Mouse (Mus musculus) spleen, postnatal 10 days (tissue): ENCODE measurements at regions not wholly inside any gene's neighbourhood (a gene's known extent, or its start where the extent isn't known, plus 50 kb on each side); places are given as distances from the start of the nearest gene placed in this dataset.

Experiments used
- DNase-seq, 2 experiments: peaks; one replicate each; pipeline ENCODE4 v3.0.0; 2021 to 2022; ENCODE audit warnings: low spot score in 2 of 2

DNA sequence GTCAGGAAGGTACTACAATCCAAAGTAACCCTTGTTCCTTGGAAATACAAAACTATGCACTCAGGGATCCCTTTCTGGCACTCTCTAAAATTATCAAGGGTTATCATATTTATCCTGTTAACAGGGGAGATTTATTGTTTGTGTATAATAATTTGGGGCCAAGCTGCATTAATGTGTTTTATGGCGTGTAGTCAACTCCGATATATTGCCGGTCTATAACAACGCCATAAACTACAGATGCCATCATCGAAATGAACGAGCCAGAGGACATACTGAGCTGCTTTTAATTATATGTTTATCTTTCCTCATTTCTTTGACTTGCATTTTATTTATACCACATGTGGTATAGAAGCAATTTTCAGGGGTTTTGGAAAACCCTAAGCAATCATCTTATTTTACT lies 147.2 kb downstream of the Nr2f2 start:
- DNase-seq = no peak

DNA sequence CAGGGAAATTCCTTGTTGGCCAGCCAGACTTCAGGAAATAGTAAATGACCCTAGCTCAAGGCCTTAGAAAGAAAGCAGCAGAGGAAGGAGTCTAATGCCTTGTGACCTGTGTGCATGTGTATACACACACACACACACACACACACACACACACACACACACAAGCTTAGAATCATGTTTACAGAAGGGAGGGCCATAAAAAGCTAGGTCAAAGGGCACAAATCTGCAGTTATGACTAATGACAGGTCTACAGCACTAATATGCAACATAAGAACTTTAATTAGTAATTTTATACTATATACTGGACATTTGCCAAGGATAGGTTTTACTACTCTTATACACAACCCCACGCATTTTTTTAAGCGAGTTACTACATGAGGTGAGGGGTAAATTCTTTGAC lies 149.4 kb downstream of the Nr2f2 start:
- DNase-seq = no peak

DNA sequence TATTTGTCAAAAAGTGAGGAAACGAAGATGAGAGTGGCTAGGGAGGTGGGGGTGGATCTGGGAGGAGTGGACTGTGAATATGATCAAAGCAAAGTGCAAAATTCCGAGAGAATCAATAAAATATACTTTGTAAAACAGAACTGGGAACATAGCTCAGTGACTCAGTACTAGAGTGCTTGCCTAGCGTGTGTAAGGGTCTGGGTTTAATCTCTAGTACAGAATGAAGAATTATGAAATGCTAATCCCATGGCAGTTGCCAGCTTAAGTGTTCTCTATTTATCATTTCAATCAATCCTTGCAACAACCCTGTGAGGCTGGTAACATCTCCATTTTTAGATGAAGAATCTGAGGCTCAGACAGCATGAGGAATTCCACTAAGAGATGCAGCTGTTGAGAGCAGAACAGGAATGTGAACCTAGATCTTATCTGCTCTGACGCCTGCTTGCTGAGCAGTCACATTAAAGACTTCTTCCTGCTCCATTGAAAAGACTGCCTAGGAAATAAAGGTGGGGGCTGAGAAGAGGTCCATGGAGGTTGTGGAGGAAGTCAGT lies 152.5 kb downstream of the Nr2f2 start:
- no peak for DNase-seq

DNA sequence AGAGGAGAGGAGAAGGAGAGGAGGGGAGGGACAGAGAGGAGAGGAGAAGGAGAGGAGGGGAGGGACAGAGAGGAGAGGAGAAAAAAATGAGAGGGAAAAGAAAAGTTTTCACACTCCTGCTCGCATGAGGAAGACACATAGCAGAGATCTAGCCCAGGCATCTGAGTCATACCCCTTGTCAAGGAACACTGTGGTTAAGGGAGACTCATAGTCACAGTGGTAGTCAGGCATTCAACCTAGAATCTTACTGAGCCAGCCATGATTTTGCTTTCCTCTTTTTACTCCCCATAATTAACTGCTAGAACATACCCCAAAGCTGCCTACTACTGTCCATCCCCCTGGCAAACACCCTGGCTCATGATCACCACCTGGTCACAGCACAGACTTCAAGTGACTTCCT lies 160.6 kb downstream of the Nr2f2 start:
- DNase-seq = no peak

DNA sequence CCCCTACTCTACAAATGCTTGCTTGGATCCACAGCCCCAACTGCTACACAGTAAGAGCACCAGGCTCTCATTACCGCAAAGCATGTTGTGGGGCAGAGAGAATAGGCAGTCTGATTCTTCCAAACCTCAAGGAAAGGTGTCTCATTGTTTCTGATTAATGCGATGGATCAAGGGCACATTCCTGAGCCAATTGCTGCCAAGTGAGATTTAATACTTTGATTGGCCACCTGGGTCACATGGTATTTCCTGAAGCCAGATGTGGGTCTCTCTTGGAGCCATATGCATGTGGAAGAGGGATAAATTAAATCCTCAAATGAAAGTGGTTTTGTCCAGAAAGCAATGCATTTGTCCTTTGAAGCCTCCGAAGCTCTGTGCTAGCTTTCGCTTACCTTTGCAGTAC lies 166.3 kb downstream of the Nr2f2 start:
- DNase-seq = no peak

DNA sequence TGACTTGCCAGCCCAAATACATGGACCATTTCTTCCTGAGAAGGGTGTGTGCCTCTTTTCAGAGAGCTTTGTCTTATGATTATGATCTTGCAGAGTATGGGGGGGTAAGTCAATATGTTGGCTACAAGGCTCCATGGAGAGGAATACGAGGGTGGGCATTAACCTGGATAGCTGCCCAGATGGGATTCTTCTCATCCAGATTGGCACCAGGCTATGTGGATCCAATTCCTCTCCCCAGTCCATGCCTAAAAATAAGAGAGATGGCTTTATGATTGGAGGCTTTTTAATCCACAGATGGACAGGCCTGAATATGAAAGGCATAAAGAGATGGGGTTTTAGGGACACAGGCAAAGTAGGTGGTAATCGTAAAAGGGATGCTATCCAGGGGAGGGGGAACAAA lies 187.6 kb downstream of the Nr2f2 start:
- no peak for DNase-seq

DNA sequence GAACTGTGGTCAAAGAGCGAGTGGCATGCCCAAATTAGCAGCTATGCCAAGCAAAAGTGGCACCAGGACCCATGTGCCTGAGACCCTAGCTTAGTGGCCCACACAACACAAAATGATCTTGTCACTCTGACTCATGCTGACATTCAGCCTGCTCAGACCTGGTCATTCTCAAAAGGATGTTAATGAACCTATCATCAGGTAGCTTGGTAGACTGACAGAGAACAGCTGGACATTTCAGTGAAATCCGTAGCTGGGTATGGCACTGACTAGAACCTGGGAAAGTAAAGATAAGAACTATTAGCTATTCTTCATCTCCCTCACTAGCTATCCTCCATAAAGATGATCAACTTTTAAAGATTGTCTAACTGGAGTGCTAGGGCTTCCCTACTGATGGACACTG lies 188.5 kb downstream of the Nr2f2 start:
- no peak for DNase-seq

DNA sequence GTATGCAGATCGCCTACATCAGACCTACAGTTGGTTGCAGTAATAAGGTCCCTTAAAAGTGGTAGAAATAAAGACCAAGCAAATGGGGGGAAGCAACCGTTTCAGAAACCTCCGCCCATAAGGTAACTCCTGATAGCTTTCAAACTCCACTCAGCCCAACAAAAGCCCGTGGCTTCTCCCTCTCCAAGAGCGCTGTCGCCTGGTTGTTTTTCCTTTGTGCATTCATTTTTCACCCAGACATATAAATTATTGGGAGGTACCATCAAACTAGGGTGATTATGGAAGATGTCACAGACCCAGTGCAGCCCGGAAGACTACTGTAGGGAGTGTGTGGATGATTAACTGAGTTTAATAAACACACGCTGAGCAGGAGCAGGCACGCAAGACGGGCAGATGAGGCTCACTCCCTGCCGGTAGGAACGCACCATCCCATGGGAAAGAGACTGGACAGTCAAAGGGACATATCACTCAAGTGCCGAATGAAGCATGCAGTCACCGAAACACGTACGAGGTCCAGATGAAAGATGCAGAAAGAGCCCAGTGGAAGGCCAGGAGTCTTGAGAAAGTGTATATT lies 189.8 kb downstream of the Nr2f2 start:
- DNase-seq = no peak

DNA sequence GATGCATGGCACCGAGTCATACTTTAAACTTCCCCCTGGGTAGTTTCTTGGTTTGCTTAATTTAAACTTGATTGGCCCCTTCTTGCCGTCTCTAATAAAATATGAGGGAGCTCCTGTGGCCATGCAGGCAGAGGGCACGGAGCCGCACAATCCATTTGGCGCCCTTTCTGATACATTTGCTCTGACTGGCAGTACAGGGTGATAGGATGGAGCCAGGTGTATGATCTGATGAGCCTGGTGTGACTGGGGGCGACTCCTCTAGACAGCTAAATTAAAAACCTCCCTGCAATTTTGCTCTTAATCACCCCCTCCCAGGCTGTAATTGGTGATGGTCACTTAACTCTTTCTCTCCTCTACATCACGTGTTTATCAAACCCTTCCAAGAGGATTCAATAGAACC lies 190.4 kb downstream of the Nr2f2 start:
- no peak for DNase-seq

DNA sequence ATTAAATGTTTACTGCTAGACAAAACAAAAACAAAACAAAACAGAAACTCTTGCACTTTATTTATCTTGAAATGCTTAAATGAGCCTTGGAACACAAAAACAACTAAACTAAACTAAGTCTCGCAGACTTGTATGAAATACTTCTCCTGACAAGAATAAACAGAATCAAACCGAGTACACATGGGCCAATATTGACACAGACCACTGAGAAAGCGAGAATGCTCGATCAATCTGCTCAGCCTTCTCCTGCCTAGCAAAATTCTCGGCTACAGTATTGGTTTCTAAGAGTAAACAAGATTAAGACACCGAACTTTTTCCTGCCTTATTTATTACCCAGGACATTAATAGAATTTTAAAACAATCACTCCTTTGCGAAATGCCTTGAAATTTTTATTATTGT lies 194.1 kb downstream of the Nr2f2 start:
- no peak for DNase-seq

DNA sequence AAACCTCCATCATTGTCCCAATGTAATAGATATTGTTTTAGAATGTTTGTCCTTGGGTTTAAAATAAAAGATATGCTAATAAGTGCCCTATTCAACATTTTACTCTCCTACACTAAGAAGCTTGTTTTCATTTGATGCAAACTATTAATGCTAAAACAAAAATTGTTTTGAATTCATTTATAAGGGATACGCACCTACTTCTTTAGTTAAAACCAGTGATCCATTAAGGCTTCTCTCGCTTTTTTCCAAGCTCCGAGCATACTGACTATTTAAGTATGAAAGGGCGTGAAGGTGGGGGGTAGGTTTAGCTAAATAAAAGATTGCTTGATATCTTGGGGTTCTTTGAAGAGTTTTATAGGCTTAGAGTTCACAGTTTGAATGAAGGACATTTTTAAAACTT lies 195.1 kb downstream of the Nr2f2 start:
- no peak for DNase-seq

DNA sequence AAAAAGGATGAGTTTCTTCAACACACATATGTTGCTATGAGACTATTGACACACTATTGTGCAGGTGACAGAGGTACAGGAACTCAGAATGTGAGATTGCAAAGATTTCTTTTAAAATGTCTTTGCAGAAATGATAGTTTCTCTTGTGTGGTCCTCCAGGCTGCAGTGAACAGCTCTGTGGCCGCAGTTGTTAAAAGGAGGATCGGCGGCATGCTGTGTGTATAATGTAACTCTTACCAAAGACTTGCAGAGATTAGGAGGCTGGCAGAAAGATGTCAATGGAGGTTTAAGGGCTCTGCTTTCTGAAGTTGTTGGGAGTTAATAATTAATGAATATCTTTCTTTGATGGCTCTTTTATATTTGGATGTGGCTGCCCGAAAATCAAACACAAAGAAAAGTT lies 198.5 kb downstream of the Nr2f2 start:
- DNase-seq = no peak

DNA sequence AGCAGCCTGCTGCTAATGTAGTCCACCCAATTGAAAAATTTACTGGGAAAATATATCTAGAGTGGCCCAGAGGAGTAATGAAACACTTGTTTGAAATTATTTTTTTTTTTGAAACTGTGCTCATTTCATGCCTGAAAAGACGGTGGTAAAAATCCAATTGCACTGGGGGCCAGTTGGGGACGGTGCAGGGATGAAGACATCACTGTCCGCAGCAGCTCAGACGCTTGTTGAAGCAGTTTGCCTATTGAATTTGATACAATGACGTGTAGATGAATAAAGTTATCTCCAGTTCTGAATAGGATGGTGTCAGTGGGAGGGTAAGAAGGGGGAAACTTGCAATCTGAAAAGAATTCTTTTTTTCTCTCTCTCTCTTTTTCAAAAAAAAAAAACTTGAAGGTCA lies 200.5 kb downstream of the Nr2f2 start:
- DNase-seq = no peak

DNA sequence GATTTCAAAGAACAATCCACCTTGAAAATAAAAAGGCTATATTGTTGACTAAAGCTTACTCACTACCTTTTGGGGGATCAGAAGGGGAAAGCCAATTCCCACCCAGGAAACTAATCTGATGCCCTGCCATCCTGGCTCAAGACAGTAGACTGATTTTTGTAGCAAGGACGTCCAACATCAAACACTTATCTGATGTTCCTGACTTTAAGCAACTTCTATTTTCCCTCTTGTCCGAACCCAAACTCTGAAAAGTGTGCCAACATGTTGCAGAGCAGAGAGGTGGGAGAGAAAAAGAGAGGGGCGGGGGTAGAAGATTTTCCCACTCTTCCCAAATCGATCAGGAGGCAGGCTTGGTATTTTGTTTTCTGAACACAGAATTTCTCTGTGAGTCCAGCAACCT lies 201.0 kb downstream of the Nr2f2 start:
- no peak for DNase-seq

DNA sequence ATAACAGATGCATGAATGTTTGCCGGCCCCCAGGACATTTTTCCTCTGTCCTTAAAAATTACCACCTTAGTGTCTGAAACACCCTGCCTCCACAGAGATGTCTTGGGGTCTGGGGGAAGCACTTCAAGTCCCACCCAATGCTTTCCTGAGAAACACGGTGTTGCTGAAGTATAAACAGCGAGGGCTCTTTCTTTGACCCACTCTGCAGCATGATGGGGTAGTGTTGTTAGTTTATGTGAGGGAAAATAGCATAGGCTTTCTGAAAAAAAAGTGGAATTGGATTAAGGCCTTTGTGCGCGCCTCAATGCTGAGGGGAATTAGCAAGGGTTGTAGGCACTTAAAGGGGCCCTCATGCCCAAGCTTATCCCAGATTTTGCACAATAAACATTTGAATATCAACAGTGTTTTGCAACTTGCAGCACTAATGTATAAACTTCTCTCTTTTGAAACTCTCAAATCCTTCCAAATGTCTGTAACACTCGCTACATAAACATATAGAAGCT lies 201.8 kb downstream of the Nr2f2 start:
- DNase-seq = no peak

DNA sequence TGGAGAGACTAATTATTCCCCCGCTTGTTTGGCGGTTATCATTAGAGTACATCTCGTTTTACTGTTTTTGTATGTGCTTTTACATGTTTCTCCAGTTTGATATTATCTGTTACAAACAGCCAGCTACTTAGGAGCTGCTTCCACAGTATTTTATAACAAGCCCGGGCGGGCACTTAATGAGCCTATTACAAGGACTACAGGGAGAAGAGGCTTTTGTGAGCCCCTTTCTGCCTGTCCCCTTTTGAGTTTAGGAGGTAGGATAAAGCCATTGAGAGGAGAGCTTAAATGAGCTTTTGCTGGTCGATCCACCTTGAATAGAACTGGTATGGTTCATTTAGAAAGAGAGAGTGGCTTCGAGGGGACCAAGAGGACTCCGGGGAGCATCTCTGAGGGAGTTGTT lies 208.0 kb downstream of the Nr2f2 start:
- DNase-seq = no peak

DNA sequence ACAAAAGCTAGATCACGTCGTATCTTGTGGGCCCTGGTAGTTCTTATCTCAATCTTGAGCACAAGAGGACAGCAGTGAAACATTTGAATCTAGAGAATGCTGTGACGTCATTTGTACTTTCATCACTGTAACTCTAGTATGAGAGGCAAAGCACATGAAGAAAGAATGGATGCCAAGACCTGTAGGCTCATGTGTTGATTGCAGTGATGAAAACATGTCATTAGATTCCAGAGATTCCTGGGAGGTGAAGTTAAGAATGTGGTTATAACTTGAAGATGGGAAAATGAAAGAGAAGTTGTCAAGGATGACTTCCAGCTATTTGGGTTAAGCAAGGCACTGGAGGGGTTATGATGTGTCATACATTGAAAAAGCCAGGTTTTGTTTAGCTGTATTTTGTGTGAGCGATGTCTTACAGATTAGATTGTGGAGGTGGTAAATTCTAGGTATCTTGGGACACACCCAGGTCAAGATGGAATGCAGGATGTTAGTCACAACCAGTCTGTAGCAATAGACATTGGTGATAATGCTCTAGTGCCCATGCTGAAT lies 221.7 kb downstream of the Nr2f2 start:
- no peak for DNase-seq

DNA sequence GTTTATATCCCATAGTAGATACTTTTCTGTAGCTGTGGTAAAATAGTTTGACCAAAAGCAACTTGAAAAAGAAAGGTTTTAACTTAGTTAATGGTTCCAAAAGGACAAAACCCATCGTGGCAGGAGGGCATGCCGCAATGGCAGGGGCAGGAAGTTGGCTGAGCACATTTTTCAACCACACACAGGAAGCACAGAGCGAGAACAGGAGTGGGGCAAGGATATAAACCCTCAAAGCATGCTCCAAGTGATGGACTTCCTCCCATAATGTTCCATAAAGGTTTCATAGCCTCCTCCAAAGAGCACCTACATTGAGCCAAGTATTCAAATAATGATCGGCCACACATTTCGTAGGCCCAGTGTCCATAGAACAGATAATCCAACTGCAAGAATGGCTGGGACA lies 229.7 kb downstream of the Nr2f2 start:
- no peak for DNase-seq

DNA sequence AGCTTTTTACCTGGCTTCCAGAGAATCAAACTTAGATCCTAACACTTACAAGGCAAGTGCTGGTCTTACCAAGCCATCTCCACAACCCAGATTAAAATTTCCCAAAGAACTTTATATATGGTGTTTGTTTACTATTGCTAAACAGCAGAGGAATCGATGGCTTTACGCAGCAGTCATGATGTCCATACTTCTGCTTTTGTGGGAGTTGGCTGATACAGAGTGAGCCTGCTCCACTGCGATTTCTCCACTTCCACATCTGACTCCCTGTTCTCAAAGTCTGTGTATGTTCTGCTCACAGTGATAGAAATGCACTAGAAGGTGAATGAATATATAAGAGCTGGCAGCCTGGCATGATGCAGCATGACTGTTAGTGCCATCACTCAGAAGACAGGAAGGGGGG lies 231.1 kb downstream of the Nr2f2 start:
- no peak for DNase-seq

DNA sequence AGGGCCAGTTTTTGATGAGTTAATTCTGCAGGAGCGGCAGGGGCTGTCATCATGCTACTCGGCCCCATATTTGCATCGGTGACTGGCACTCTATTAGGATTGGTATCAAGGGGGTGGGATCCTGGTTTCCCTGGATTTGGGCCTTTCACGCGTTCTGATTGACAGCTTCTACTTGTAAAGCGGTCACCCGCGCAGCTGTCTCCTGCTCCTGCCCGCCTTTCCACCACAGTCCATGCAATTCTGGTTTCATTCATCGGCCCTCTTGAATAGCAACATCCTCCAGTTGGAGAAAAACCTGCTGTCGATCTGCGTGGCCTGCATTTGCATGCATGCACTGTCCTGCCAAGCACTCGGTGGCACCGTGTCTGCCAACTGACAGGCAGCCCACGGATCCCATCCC lies 236.6 kb downstream of the Nr2f2 start:
- DNase-seq = no peak

DNA sequence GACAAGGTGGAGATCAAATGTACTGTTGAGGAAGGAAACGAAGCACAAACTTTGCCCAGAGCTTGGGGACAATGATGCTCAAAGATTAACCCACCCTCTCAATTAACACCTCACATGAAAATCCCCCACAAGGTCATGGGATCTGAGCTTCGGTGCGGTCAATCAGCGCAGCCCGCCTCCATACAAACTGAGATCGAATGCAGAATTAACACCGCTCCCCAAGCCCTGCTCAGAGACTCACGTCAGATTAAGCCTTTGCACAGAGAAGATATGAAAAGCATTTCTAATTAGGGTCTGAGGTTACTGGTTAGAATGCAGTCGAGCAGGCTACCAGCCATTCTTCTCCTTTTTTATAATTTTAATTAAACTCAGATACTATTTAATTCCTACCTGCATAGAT lies 243.7 kb downstream of the Nr2f2 start:
- no peak for DNase-seq

DNA sequence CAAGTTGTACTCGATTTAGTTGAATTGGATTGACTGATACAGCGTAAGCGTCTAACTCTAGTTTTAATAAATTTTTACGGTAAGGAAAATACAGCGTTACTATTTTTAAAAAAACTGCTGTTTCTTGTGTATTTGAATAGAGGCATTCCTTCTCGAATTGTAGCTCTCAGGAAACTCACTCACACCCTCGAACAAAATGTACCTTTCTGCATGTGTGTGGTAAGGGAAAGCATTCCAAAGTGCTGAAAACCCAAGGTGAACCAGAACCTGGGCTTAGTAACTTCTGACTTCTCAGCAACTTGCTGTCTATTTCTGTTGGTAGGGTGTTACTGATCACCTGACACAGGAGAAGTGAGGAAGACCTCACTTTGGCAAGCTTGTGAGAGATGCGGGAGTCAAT lies 247.0 kb downstream of the Nr2f2 start:
- DNase-seq = no peak

DNA sequence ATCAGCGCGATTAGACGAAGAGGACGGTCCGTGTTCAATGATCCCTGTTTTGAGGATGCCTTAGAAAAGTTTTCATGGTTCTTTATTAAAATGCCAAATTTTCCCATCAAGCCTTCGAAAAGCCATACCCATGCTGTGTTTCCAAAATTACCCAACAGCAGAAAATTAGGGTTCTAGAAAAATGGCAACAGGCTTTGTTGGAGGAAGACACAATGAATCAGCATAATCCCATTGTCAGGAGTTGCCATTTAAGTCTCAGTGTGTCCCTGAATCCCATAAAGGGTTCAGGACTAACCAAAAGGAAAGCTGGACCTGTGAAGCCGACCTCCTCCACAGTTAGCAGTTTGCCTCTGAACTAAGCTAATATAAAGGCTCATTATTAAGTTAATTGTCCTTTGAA lies 247.6 kb downstream of the Nr2f2 start:
- DNase-seq = no peak
